Mouse (Mus musculus) lung, adult 18-20 months (tissue): Measurements from ENCODE around the gene Kif14.

ENCODE experiments used
- DNase-seq, 2 experiments: peaks; one replicate each; pipeline ENCODE4 v3.0.0; 2022; ENCODE audit warnings: mixed read lengths in 2 of 2

Kif14 gene

GRCm38 (mm10) chr1:136466143-136466811 lies at the start of gene Kif14:
TSS of gene Kif14 (plus strand) at chr1:136466343.
- peak; percentile 95 to 97 for DNase-seq

- no peak for DNase-seq
These were observed 47.8 kb upstream of the Kif14 start for GRCm38 (mm10) chr1:136418393-136418792.

- no peak for DNase-seq
These were observed 38.8 kb upstream of the Kif14 start for GRCm38 (mm10) chr1:136427166-136427969.

- DNase-seq = no peak
These were observed 37.2 kb upstream of the Kif14 start for GRCm38 (mm10) chr1:136428981-136429380.

GRCm38 (mm10) chr1:136430126-136430818 lies 35.9 kb upstream of the Kif14 start:
- no peak for DNase-seq

- DNase-seq = no peak
These were observed 25.4 kb upstream of the Kif14 start for GRCm38 (mm10) chr1:136440741-136441140.

GRCm38 (mm10) chr1:136442809-136443208 lies 23.3 kb upstream of the Kif14 start:
- peak in 1 of 2 experiments; percentile 18 for DNase-seq

GRCm38 (mm10) chr1:136444555-136445255 lies 21.4 kb upstream of the Kif14 start:
- DNase-seq = no peak

GRCm38 (mm10) chr1:136446933-136447332 lies 19.2 kb upstream of the Kif14 start:
- DNase-seq = no peak

GRCm38 (mm10) chr1:136447338-136447737 lies 18.8 kb upstream of the Kif14 start:
- DNase-seq = no peak

GRCm38 (mm10) chr1:136449541-136449940 lies 16.6 kb upstream of the Kif14 start:
- no peak for DNase-seq

- DNase-seq = no peak
These were observed 15.9 kb upstream of the Kif14 start for GRCm38 (mm10) chr1:136450206-136450605.

GRCm38 (mm10) chr1:136452421-136452820 lies 13.7 kb upstream of the Kif14 start:
- DNase-seq = no peak

- DNase-seq = no peak
These were observed 10.2 kb upstream of the Kif14 start for GRCm38 (mm10) chr1:136455756-136456585.

- no peak for DNase-seq
These were observed 9.4 kb upstream of the Kif14 start for GRCm38 (mm10) chr1:136456741-136457140.

- no peak for DNase-seq
These were observed 8.7 kb upstream of the Kif14 start for GRCm38 (mm10) chr1:136457403-136457802.

GRCm38 (mm10) chr1:136458691-136459245 lies 7.4 kb upstream of the Kif14 start:
- no peak for DNase-seq

GRCm38 (mm10) chr1:136462443-136462842 lies 3.7 kb upstream of the Kif14 start:
- no peak for DNase-seq

- DNase-seq = no peak
These were observed 975 bp upstream of the Kif14 start for GRCm38 (mm10) chr1:136465168-136465567.

- no peak for DNase-seq
These were observed 3.3 kb downstream of the Kif14 start for GRCm38 (mm10) chr1:136469408-136469807.

GRCm38 (mm10) chr1:136470471-136470870 lies 4.3 kb downstream of the Kif14 start:
- DNase-seq = no peak

GRCm38 (mm10) chr1:136491681-136492080 lies 25.5 kb downstream of the Kif14 start:
- peak; percentile 7 to 28 for DNase-seq
